Mouse (Mus musculus) heart, embryonic 14.5 days (tissue): ENCODE data around the gene Ada. TPM values are rescaled to one million over a fixed set of nuclear protein-coding genes. Genes with fewer than 3 reads are reported as not detected.
"Not testable (repeated sequence)": the region's sequence is repeated elsewhere in the genome, so short reads cannot be mapped to it uniquely, and the experiment has no call there.

Source experiments
- ATAC-seq: fragments of 200-750 bp; cut with Nextera tagmentation; 2 replicates; pipeline ENCODE4 v1.8.0; 2017; ENCODE audit warnings: low read depth, moderate TSS enrichment; ENCODE audit not compliant: insufficient number of reproducible peaks, insufficient read depth, low FRiP score
- H3K27ac ChIP-seq, 2 experiments: fragments of 200-500 bp in 1 of 2; fragments of 300-500 bp in 1 of 2; sonication (generic) in 1 of 2; replicated peaks in 1 of 2; 2 replicates each; pipeline ENCODE4 v1.5.1; 2012 to 2014; ENCODE audit warnings: low read depth in 2 of 2, low read length in 2 of 2, control low read depth in 1 of 2, mild to moderate bottlenecking in 1 of 2, mixed read lengths in 1 of 2; ENCODE audit not compliant: control insufficient read depth in 1 of 2, insufficient read depth in 1 of 2
- H3K27me3 ChIP-seq: fragments of 300-500 bp; sonication (generic); 2 replicates; pipeline ENCODE4 v1.6.1; 2014; ENCODE audit warnings: mild to moderate bottlenecking, low read length, control low read depth; ENCODE audit not compliant: control insufficient read depth, insufficient read depth
- H3K36me3 ChIP-seq: fragments of 300-500 bp; sonication (generic); 2 replicates; pipeline ENCODE4 v1.6.1; 2014; ENCODE audit warnings: mild to moderate bottlenecking, control low read depth, low read length, mixed read lengths; ENCODE audit not compliant: control insufficient read depth, insufficient read depth
- H3K4me1 ChIP-seq, 2 experiments: fragments of 200-500 bp in 1 of 2; fragments of 300-500 bp in 1 of 2; sonication (generic) in 1 of 2; 2 replicates each; pipeline ENCODE4 v1.6.1; 2012 to 2014; ENCODE audit warnings: low read length in 2 of 2, control low read depth in 1 of 2, mixed read lengths in 1 of 2; ENCODE audit not compliant: control insufficient read depth in 2 of 2, insufficient read depth in 2 of 2
- H3K4me2 ChIP-seq: fragments of 300-500 bp; sonication (generic); 2 replicates; pipeline ENCODE4 v1.6.1; 2014; ENCODE audit warnings: mild to moderate bottlenecking, low read length
- H3K4me3 ChIP-seq, 2 experiments: fragments of 200-500 bp in 1 of 2; fragments of 300-500 bp in 1 of 2; sonication (generic) in 1 of 2; 2 replicates each; pipeline ENCODE4 v1.5.1; 2012 to 2014; ENCODE audit warnings: low read length in 2 of 2, mild to moderate bottlenecking in 2 of 2, control low read depth in 1 of 2, low read depth in 1 of 2, moderate library complexity in 1 of 2; ENCODE audit not compliant: control insufficient read depth in 1 of 2, insufficient read depth in 1 of 2
- H3K9ac ChIP-seq: fragments of 300-500 bp; sonication (generic); 2 replicates; pipeline ENCODE4 v1.6.1; 2014; ENCODE audit warnings: mild to moderate bottlenecking, low read length
- H3K9me3 ChIP-seq: fragments of 300-500 bp; sonication (generic); 2 replicates; pipeline ENCODE4 v1.6.1; 2016; ENCODE audit warnings: low read length, control low read depth; ENCODE audit not compliant: control insufficient read depth
- WGBS: fragments of 180-500 bp; shearing (Covaris S2); extraction: QIAGEN DNeasy Blood & Tissue Kit; methylation state at CpG from one replicate; pipeline ENCODE4 v1.1.7; 2014; 5-methylcytosine and 5-hydroxymethylcytosine counted together
- polyA plus RNA-seq: library from polyadenylated mRNA; unstranded; fragments of >200 nt; fragmentation: Nextera tagmentation; extraction: Ambion mirVana; gene quantifications from 2 replicates; pipeline ENCODE4 v1.2.1, GENCODE M21; 2014

Gene Ada
- polyA plus RNA-seq, 1 experiment from 2014 or later = 4.0 TPM

GRCm38 (mm10) chr2:163690409-163691304, 59.4 kb downstream of the Ada start:
- Histone ChIP-seq H3K4me2 (no peak overlapping the region), H3K36me3 (no peaks in the 10 kb centered on the region), H3K27me3 (no peaks in the 10 kb centered on the region), H3K9me3 (no peaks in the 10 kb centered on the region), H3K9ac (peak overlapping the region; percentile 52), H3K27ac (peak overlapping the region; percentile 76 to 96), H3K4me1 (peaks cover 60 to 83% of the 10 kb centered on the region in 2 experiments), H3K4me3 (no peak overlapping the region)
- ATAC-seq = no peak
- 58% methylated on average over 8 of the region's 8 CpGs for WGBS

GRCm38 (mm10) chr2:163689771-163690170, 60.3 kb downstream of the Ada start:
- Histone ChIP-seq H3K9ac (peak overlapping the region; percentile 32; the same call in 1 of the 2 replicates), H3K4me3 (no peak overlapping the region), H3K27me3 (no peaks in the 10 kb centered on the region), H3K9me3 (no peaks in the 10 kb centered on the region), H3K4me2 (no peak overlapping the region), H3K4me1 (peaks cover 65 to 91% of the 10 kb centered on the region in 2 experiments), H3K36me3 (no peaks in the 10 kb centered on the region), H3K27ac (peak overlapping the region; percentile 60 to 96)
- no peak for ATAC-seq
- WGBS = 66% methylated on average over 3 of the region's 3 CpGs

GRCm38 (mm10) chr2:163688377-163688776, 61.7 kb downstream of the Ada start:
- 0 out of 2 replicates have a peak, but pooled peaks have one; percentile 3 for ATAC-seq
- Histone ChIP-seq H3K9ac (0 out of 2 replicates have a peak overlapping the region, but pooled peaks have one; percentile 4), H3K4me1 (peaks cover 62 to 89% of the 10 kb centered on the region in 2 experiments), H3K27ac (peak overlapping the region; percentile 77 to 96)
- H3K36me3 ChIP-seq, H3K9me3 ChIP-seq, H3K27me3 ChIP-seq, H3K4me2 ChIP-seq, H3K4me3 ChIP-seq: not testable (repeated sequence)
- 18% methylated on average over 1 of the region's 1 CpGs for WGBS

GRCm38 (mm10) chr2:163686886-163687285, 63.2 kb downstream of the Ada start:
- H3K9ac ChIP-seq = peak overlapping the region; percentile 69
- no peaks in the 10 kb centered on the region for H3K27me3 ChIP-seq
- H3K4me3 ChIP-seq = no peak overlapping the region
- peak overlapping the region; percentile 50 for H3K4me2 ChIP-seq
- no peaks in the 10 kb centered on the region for H3K9me3 ChIP-seq
- H3K4me1 ChIP-seq = peaks cover 52 to 85% of the 10 kb centered on the region in 2 experiments
- WGBS = 84% methylated on average over 3 of the region's 3 CpGs
- no peak for ATAC-seq
- H3K27ac ChIP-seq = peak overlapping the region; percentile 96 to 99
- H3K36me3 ChIP-seq = no peaks in the 10 kb centered on the region

GRCm38 (mm10) chr2:163686233-163686632, 63.8 kb downstream of the Ada start:
- WGBS = 18% methylated on average over 5 of the region's 5 CpGs
- Histone ChIP-seq H3K27ac (peak overlapping the region; percentile 96 to 99), H3K9me3 (no peaks in the 10 kb centered on the region), H3K27me3 (no peaks in the 10 kb centered on the region), H3K36me3 (no peaks in the 10 kb centered on the region), H3K4me2 (peak overlapping the region; percentile 50), H3K4me1 (peaks cover 50 to 90% of the 10 kb centered on the region in 2 experiments), H3K9ac (peak overlapping the region; percentile 69), H3K4me3 (no peak overlapping the region)
- no peak for ATAC-seq

GRCm38 (mm10) chr2:163685761-163686200, 64.3 kb downstream of the Ada start:
- 0 out of 4 replicates have a peak overlapping the region, but pooled peaks of 1 of the 2 experiments have one; percentile 1 for H3K4me3 ChIP-seq

GRCm38 (mm10) chr2:163685287-163685686, 64.8 kb downstream of the Ada start:
- peak overlapping the region; percentile 96 to 99 for H3K27ac ChIP-seq
- 0 out of 2 replicates have a peak, but pooled peaks have one; percentile 27 for ATAC-seq
- H3K4me1 ChIP-seq = peaks cover 42 to 84% of the 10 kb centered on the region in 2 experiments
- WGBS = 21% methylated on average over 4 of the region's 4 CpGs
- H3K9me3 ChIP-seq = peaks cover 3% of the 10 kb centered on the region; the same call in 1 of the 2 replicates
- H3K27me3 ChIP-seq = no peaks in the 10 kb centered on the region
- peak overlapping the region; percentile 50 for H3K4me2 ChIP-seq
- H3K9ac ChIP-seq = peak overlapping the region; percentile 58; the same call in 1 of the 2 replicates
- H3K36me3 ChIP-seq = no peaks in the 10 kb centered on the region
- no peak overlapping the region for H3K4me3 ChIP-seq

More at GRCm38 (mm10) chr2:163685761-163686200, 64.3 kb downstream of the Ada start:
- H3K9me3 ChIP-seq = peaks cover 3% of the 10 kb centered on the region; the same call in 1 of the 2 replicates
- peak; percentile 83 for ATAC-seq
- peak overlapping the region; percentile 69 for H3K9ac ChIP-seq
- H3K4me2 ChIP-seq = peak overlapping the region; percentile 50
- H3K36me3 ChIP-seq = no peaks in the 10 kb centered on the region
- WGBS = 8% methylated on average over 6 of the region's 6 CpGs
- H3K27me3 ChIP-seq = no peaks in the 10 kb centered on the region
- H3K4me1 ChIP-seq = peaks cover 47 to 88% of the 10 kb centered on the region in 2 experiments
- H3K27ac ChIP-seq = peak overlapping the region; percentile 96 to 99
